Mouse (Mus musculus): Measurements from ENCODE around the gene Midn. TPM values are rescaled to one million over a fixed set of nuclear protein-coding genes. Genes with fewer than 3 reads are reported as not detected.

Midn gene
- total RNA-seq, 1 experiment from 2014 or later: 140 TPM

GRCm38 (mm10) chr10:80144159-80144558 is 3.9 kb upstream of the Midn start:
- no peak for DNase-seq

- DNase-seq: peak; percentile 85
These were observed 2.9 kb upstream of the Midn start for GRCm38 (mm10) chr10:80144864-80145838.

DNA sequence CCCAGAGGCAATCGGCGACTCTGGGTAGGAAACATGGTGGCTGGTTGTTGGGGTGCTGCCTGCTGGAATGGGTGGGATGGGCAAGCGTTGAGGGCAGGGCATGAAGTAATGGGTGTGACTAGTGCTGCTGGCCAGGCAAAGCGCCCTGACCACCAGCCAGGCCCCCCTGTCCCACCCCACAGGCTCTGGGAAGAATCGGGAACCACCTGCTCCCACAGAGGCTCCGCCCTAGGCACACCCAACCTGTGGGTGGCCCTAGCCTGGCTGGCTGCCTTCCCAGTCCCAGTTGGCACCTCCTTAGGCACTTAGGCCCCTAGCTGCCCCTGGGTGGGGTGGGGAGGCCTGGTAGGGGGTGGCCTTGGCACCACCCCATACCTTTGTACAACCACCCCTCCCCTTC is 2.2 kb upstream of the Midn start:
- peak; percentile 71 for DNase-seq

DNA sequence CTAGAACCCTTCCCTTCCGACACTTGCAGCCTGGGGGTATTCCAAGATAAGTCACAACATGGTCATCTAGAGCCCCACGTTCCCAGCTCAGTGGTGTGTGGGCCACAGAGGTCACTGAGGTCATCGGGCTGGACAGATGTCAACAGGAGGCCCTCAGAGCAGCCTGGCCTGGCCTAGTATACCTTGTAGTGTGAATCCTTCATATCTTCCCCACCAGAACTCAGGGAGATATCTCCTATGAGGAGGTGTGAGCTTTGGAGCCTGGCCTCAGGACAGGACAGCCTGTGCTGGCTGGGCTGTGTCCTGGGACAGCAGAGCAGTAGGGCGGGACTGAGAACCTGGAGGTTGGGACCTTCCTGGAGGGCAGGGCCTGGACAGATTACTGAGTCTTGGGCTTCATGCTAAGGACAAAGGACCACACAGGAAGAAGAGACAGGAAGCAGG is 1.5 kb upstream of the Midn start:
- DNase-seq: peak; percentile 62

DNA sequence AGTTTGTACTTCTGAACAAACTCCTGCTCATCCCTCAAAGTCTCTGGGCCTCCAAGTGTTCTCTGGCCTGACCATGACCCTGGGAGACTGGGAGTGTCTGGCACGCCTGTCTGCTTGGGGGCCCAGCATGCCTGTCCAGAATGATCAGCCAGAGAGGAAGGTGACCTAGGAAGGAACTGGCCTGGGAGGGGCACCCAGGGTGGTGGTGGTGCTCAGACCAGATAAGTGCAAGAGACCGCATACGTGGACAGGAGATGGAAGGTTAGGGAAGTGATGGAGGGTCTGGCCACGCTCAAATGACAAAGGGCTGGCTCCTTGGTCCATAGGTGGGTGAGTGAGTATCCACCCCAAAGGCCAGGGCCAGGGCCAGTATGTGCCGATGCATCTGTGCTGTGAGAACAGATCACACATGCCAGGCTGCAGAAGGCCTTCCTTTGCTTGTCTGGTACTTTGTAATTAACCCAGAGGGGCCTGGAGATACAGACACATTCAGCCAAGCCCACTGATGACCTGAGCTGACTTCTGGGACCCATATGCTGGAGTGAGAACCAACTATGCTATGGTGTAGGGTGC is 840 bp upstream of the Midn start:
- no peak for DNase-seq

- DNase-seq: peak; percentile 98
These were observed 678 bp downstream of the Midn start for GRCm38 (mm10) chr10:80148610-80149290.

DNA sequence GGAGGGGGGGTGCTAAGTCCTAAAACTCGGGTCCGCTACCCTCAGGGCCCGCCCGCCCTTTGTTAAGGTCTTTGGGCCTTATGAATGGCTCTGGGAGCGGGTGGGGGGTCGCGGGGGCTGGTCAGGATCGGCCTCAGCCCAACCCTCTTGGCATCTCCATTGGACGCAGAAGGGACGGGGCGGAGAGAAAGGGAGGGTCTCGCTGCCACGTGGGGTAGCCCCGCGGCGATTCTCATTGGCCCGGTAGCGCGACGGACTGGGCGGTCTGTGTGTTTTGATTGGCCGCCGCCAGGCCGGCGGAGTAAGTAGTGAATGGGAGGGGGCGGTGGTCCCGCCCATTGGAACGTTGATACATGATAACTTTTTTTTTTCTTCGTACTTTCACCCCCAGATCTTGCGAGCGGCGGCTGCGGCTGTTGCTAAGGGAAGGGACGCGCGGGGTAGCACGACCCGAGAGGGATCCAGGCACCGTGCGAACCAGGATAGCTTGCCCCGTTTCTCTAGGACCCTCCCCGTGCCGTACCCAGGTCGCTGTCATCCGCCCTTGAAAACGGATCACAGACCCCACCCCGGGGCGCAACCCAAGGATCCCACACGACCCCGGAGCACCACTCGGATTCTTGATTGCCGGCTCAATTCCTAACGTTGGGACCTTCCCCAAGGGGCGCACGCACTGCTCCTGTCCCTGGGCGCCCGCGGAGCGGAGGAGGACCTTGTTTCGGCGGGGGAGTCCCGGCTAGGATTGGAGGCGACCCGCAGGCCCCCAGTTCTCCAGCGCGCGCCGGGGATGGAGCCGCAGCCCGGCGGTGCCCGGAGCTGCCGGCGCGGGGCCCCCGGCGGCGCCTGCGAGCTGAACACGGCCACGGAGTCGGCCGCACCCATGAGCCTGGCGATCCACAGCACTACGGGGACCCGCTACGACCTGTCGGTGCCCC is 1.5 kb downstream of the Midn start:
- DNase-seq: peak; percentile 99

- peak; percentile 75 for DNase-seq
These were observed 2.4 kb downstream of the Midn start for GRCm38 (mm10) chr10:80150226-80151210.

DNA sequence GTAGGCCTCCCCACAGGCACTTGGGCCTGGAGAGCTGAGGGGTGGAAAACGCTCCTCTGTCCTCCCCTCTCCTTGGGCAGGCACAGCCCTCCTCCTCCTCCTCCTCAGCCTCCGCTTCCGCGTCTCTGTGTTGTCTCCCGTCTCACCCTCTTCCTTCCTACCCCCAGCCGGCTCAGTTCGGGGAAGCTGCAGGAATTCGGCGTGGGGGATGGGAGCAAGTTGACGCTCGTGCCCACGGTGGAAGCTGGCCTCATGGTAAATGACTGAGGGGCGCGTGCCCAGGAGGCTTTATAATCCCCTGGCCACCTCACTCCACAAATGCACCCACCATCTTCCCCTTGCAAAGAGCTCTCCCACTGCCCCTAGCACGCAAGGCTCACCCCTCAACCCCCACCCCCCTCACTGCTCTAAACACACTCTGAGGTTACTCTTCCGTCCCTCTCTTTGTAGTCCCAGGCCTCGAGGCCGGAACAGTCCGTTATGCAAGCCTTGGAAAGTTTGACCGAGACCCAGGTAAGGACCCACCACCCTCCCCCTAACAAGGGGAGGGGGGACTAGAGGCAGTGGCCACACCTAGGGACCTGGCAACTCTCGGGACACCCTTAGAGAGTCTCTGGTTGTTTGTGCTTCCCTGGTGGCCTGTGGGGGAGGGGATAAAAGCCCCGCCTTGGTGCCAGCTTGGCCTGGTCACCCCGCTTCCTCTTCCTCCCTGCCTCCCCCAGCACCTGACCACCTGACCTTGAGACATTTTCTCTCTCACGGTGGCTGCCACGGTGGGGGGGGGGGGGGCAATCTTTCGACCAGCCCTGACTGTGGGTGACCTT is 3.4 kb downstream of the Midn start:
- DNase-seq: peak; percentile 83

DNA sequence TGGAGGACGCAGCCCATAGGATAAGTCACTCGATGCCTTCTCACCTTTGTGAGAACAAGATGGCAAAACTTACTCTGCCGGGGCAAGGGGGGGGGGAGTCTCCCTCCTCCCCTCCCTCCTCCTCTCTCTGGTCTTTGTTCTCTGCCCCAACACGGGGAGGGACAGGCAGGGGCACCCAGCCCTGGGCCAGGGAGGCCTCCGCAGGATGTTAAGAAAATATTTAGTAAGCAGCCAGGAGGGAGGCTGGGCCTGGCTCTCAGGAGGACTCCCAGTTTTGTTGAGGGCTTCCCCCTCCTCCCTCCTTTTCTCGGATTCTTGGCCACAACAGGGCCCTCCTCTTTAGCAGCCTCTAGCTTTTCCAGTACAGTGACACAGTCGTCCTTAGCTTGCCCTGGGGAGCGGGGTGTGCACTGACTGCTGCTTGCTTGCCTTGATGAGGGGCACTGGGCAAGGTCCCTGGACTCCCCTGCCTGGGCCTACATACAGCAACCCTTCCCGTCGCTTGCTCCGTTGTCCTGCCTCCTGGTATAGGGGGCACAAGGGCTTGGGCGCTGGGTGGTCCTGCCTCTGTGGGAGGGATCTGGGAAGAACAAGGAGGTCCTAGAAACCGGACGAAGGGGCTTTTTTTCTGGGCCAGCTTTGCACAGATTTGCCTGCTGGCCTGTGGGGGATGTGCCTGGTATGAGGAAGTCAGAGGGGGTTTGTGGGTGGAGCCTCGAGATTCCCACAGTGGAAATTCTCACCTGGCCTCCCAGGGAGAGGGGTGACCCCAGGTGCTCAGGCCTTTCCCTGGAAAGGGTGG is 4.2 kb downstream of the Midn start:
- peak; percentile 78 for DNase-seq

- DNase-seq: peak; percentile 91
These were observed 4.8 kb downstream of the Midn start for GRCm38 (mm10) chr10:80152873-80153260.

DNA sequence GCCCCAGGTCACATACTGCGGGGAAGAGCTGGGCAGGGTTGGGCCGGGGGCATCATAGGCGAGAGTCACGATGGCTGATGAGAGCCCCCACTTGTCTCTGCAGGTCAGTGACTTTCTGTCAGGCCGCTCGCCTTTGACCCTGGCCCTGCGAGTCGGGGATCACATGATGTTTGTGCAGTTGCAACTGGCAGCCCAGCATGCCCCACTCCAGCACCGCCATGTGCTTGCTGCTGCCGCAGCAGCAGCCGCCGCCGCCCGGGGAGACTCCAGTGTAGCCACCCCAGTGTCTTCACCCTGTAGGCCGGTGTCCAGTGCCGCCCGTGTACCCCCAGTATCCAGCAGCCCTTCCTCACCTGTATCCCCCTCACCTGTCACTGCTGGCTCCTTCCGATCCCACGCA is 5.6 kb downstream of the Midn start:
- DNase-seq: no peak

- DNase-seq: no peak
These were observed 6.3 kb downstream of the Midn start for GRCm38 (mm10) chr10:80154384-80154783.

- no peak for DNase-seq
These were observed 7.2 kb downstream of the Midn start for GRCm38 (mm10) chr10:80155277-80155676.

- no peak for DNase-seq
These were observed 8.1 kb downstream of the Midn start for GRCm38 (mm10) chr10:80156002-80156751.

DNA sequence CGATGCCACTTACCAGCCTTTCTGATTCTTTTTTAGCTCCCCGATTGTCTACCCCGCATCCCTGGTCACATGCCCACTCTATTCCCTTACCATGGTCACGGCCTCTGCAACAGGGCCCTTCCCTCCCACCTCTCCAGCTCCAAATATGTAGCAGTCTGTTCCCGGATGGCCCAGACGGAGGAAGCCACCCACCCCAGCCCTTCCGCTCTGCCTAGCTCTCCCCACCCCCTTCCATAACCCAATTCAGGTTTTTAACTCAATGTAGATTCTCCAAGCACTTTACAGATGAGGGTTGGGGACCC is 8.6 kb downstream of the Midn start:
- DNase-seq: peak; percentile 49

GRCm38 (mm10) chr10:80157141-80157929 is 9.3 kb downstream of the Midn start:
- no peak for DNase-seq

Data from adrenal gland, postnatal 14 days (tissue).